Mouse (Mus musculus) right cerebral cortex, postnatal 14 days (tissue): Measurements from ENCODE around the gene Ate1.
"Not testable (repeated sequence)": the region's sequence is repeated elsewhere in the genome, so short reads cannot be mapped to it uniquely, and the experiment has no call there.

Experiments used
- DNase-seq: peaks from one replicate; pipeline ENCODE4 v3.0.0; 2022

The Ate1 gene

GRCm38 (mm10) chr7:130520049-130520425, at the start of gene Ate1:
Gene Ate1, minus strand, starts transcription at chr7:130520369.
- no peak for DNase-seq

DNA sequence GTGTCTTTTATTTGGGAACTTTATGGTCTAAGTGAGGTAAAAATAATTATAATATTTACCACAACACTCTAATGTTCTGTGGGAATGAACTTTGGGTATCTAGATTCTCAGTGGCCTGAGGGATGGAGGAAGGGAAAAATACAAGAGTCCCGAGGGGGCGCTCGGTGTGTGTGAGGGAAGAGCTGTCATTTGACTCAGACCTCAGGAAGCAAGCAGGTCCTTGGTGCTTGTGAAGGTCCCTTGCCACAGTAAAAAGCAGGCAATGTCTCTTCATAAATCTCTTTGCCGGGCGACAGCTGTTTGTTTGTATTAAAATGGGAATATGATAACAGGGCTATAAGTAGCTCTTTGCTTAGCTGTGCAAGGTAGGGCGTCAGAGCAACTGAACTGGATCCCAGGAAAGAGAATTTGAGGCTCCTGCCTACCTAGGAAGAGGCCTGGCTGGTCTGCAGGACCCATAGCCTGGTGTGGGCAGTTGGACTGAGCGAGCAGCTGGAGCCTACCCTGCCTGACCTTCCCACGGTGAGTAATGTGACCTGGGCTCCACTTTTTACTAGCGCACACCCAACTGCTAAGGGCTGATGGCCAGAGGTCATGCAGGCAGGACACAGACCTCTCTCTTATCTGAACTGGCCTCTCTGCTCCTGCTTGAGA, 48.7 kb upstream of the Ate1 start:
- no peak for DNase-seq

DNA sequence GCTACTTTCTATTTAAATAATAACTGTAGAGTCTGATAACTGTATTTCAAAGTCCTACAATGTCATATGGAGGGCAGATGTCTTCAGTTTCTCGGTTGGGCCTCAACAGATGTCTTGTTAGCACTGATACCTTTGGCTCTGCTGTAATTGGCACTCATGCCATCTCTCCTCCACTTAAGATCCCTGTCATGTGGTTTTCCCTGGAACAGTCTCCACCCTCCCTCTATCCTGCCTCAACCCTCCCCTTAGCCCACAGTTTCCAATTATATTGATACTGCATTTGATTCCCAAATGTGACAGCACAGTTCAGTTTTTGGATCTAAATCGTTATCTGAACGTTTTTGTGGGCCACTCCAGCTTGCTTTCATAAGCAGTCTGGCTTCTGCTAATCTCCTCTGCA, 44.4 kb upstream of the Ate1 start:
- DNase-seq = no peak

- DNase-seq = no peak
Measured at GRCm38 (mm10) chr7:130563880-130564279, 43.7 kb upstream of the Ate1 start.

DNA sequence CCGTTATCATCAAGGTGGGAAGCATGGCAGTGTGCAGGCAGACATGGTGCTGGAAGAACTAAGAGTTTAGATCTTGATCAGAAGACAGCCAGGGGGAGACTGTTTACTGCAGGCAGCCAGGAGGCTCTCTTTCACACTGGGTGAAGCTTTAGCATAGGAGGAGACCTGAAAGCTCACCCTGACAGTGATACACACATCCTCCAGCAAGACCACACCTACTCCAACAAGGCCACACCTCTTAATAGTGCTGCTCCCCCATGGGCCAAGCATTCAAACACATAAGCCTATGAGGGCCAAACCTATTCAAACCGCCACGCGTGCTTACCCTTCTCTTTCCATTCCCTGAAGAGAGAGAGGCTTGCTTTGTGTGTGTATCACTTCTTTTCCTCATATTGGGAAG, 43.1 kb upstream of the Ate1 start:
- no peak for DNase-seq

DNA sequence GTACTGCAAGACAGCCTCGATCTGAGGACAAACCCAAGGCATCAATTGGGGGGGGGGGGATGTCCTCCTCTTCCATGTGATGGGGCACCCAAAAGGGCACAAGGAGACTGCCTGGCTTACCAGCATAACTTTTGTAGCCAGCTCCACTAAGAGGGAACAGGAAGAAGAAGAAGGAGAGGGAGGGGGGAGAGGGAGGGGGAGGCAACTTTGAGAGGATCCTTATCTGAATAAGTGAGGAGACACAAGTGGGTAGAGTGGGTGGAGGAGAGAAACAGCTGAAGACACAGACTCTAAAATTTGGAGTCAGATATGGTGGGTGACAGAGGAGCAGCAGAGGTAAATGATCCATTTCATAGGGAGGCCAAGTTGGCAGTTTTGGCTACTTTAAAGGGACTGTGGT, 40.8 kb upstream of the Ate1 start:
- no peak for DNase-seq

DNA sequence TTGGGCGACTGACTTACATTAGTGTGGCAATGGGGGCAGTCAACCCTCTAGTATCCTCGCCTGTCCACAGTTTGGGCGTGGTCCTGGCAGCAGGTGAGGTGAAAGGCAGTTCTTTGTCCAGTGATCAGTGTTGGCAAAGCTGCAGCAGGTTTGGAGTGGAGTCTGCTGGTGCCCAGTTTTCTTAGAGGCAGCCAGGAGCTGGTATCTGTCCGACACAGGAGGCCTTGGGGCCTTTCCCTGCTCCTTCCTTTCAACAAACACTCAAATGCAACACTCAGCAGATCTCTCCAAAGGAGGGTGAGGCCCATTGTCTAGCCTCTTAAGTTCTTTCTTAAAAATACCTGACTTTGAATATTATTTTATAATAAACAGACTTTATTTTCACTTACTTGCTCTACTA, 38.4 kb upstream of the Ate1 start:
- DNase-seq = no peak

- no peak for DNase-seq
Measured at GRCm38 (mm10) chr7:130555597-130555996, 35.4 kb upstream of the Ate1 start.

DNA sequence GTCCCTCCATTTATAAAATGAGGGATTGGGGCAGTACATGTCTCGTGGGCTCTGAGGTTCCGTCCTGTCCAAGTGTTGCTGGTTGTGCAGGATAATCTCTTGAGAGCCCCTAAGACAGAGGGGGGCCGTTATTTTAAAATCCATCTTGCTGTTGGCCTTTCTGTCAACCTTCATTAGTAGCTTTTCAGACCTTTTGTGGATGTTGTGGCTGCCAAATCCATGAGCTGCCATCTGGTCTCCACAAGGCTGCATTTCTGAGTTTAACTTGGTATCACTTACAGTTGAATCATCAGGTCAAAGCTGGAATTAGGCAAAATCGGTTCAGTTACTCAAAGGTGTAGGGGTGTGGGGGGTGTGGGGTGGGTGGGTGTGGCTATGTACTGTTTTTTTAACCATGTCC, 33.2 kb upstream of the Ate1 start:
- DNase-seq = no peak

GRCm38 (mm10) chr7:130552780-130553179, 32.6 kb upstream of the Ate1 start:
- no peak for DNase-seq

GRCm38 (mm10) chr7:130547635-130548175, 27.5 kb upstream of the Ate1 start:
- no peak for DNase-seq

GRCm38 (mm10) chr7:130546791-130547484, 26.8 kb upstream of the Ate1 start:
- DNase-seq = peak; percentile 93

- DNase-seq = no peak
Measured at GRCm38 (mm10) chr7:130546421-130546790, 26.2 kb upstream of the Ate1 start.

GRCm38 (mm10) chr7:130545893-130546292, 25.7 kb upstream of the Ate1 start:
- DNase-seq = no peak

- no peak for DNase-seq
Measured at GRCm38 (mm10) chr7:130545401-130545800, 25.2 kb upstream of the Ate1 start.

GRCm38 (mm10) chr7:130543181-130543580, 23.0 kb upstream of the Ate1 start:
- DNase-seq = no peak

- DNase-seq = no peak
Measured at GRCm38 (mm10) chr7:130540176-130540575, 20.0 kb upstream of the Ate1 start.

GRCm38 (mm10) chr7:130537068-130537467, 16.9 kb upstream of the Ate1 start:
- no peak for DNase-seq

GRCm38 (mm10) chr7:130535174-130535573, 15.0 kb upstream of the Ate1 start:
- DNase-seq = no peak

- peak; percentile 89 for DNase-seq
Measured at GRCm38 (mm10) chr7:130533316-130534260, 13.4 kb upstream of the Ate1 start.

DNA sequence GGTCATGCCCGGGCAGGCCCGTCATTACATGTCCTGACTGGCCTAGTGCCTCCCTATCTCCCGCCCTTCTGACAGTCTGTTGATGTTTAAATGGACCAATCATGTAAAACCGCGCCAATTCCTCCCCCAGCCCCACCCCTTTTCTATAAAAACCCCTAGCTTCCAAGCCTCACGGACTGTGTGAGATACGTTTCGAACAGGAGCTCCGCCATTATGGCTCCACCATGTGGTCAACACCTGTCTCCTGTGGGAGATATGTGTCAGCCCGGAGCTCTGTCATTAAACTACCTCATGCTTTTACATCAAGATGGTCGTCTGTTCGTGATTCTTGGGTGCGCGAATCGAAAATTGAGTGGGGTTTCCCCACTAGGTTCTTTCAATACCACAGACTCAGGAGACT, 11.0 kb upstream of the Ate1 start:
- not testable (repeated sequence) for DNase-seq

DNA sequence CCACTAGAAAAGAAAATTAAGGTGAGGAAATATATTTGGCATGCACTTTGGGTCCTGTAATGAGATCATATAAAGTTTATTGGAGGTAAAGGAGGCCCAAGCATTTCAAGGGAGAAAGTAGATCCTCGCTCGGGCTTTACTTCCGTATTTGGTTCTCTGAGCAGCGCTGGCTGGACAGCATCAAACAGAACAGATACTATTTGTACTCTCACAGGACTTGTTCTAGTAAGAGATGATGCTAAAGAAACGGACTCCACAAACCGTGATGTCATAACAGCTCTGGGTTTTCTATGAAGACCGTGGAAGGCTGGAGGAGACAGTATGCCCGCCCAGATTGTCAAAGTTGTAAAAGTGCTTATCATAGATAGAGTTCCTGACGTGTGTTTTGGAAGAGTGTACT, 7.1 kb upstream of the Ate1 start:
- DNase-seq = no peak

DNA sequence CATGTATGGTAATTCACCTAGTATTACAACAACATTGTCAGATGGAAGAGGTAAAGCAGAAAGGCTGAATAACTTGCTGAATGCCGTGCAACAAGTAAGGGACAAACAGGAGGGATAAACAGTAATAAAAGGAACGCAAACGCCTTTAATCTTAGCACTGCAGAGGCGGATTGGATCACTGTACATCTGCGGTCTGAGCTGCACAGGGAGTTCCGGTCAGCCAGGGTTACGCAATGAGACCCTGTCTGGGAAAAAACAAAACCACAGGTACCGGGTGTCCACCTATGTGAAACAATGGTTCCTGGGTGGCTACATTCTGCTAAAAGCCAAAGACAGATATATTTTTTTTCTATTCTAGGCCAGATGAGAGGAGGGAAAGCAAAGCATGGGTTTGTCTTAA, 3.3 kb upstream of the Ate1 start:
- no peak for DNase-seq
